Mouse (Mus musculus) kidney, postnatal 36 days (tissue): ENCODE results near the gene Fam69a.
"Not testable (repeated sequence)": the region's sequence is repeated elsewhere in the genome, so short reads cannot be mapped to it uniquely, and the experiment has no call there.

ENCODE experiments used
- DNase-seq, 2 experiments: peaks; one replicate each; pipeline ENCODE4 v3.0.0; 2021 to 2022; ENCODE audit warnings: mixed read lengths in 2 of 2

Fam69a gene

DNA sequence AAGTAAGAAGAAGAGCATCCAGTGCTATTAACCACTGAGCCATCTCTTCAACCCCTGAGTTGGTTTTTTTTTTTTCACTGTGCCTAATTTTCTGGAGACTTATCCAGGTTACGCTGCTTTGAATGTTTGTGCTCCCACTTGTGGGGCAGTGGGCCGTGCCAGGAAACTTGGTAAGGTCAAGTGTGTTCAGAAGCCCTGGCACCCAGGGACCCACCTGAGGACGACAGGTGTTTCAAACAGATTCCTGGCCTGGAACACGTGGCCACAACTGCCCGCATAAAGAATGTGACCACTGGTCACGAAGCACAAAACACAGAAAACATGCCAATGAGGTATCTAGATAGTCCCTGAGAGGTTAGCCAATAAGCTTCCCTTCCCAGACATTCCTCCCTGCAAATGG is 43.4 kb downstream of the Fam69a start:
- no peak for DNase-seq

DNA sequence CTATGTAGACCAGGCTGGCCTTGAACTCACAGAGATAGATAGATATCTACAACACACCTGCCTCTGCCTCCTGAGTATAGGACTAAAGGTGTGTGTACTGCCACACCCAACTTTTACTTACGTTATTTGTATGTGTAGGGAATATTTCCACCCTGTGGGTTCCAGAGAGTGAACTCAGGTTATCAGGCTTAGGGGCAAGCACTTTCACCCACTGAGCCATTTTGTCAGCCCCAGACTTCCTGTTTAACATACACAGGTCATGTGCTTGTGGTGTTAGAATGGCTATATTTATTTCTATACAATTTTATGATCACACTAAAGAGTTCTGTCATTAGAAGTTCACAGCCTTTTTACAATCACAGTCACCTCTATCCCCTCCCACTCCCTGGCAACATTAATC is 43.9 kb downstream of the Fam69a start:
- DNase-seq = no peak

DNA sequence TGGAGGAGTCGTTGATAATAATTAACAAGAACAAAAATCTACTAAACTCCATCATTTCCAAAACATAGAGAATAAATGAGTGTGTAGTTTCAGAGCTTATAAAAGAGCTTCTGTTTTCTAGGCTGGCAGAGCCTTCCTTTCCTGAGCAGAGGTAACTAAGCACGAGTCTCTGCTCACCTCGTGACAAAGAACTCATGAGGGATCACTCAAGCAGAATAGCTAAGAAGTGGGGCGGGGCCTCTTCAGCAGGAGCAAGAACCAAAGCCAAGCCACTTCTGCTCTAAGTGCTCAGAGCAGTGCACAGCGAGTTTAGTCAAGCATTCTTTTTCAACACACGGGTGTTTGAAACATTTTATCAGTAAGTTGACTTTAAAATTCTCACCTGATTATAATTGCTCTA is 45.7 kb downstream of the Fam69a start:
- DNase-seq = peak; percentile 76 to 88

DNA sequence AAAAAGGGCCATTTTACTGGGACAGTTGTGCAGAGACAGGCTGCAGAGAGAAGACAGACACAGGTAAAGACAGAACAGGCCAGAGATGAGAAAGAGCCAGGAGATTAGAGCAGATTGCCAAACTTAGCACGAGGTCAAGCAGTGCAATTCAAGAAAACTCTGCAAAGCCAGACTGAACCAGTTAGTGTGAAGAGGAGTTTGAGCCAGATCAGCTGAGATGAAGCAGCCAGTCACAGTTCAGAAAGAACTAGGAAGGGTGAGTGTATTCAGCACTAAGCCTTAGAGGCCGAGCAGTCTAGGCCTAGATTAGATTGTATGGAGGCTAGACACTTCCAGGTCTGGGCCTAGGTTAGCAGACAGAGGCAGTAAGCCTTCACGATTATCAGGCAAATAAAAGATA is 47.2 kb downstream of the Fam69a start:
- DNase-seq = peak; percentile 62 to 82

DNA sequence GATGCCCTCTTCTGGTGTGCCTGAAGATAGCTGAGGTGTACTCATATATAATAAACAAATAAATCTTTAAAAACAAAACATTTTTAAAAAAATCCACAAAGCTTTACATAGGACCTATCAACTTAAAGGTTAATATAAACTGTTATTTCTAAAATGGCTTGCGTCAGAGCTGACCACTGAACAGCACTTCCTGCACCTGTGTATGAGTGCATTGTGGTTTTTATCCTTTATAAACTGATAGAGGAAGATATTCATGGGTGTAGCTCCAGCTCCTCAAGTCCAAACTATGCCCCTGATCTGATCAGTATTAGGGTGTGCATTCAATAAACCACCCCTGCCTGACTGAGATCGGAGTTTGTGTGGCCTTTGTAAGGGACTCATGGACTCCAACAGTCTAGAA is 48.0 kb downstream of the Fam69a start:
- DNase-seq = no peak

DNA sequence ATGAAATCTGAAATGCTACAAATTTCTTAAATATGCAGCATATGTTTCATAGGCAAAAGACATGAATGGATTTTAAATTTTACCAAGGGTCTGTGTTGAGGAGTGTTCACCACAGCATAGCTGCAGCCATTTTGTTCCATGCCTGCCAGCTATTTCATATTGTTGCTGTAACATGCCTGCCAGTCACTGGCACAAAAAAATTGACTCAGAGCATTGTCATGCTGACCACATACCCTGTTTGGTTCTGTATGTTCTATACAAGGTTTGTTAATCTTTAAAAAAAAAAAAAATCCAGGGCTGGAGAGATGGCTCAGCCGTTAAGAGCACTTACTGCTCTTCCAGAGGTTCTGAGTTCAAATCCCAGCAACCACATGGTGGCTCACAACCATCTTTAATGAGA is 48.4 kb downstream of the Fam69a start:
- DNase-seq = not testable (repeated sequence)

DNA sequence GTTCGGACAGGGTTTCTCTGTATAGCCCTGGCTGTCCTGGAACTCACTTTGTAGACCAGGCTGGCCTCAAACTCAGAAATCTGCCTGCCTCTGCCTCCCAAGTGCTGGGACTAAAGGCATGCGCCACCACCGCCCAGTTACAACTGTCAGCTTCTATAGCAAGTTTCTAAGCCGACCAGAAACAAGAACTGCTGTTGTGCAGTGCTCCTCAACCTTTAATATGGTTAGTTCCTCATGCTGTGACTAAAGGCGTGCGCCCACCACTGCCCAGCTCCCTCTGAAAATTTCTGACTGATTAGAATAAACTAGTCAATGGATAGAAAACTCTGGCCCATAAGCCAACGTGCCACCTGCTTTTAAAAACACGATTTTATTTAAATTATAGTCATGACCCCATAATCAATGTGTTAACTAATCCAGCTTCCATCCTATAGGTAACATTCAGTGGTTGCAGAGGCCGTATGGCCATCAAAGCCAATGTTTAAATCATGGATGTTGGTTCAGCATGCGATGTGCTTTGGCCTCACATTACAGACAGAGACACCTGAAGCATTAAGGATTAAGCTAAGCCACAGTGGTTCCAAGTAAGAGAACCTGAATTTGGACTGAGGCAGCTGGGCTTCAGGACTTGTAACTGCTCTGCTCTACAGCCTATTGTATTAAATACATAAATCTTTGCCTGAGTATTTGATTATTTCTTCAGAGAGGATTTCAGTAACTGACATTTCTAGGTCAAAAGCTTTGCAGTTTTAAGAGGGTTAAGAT is 50.1 kb downstream of the Fam69a start:
- DNase-seq = no peak

DNA sequence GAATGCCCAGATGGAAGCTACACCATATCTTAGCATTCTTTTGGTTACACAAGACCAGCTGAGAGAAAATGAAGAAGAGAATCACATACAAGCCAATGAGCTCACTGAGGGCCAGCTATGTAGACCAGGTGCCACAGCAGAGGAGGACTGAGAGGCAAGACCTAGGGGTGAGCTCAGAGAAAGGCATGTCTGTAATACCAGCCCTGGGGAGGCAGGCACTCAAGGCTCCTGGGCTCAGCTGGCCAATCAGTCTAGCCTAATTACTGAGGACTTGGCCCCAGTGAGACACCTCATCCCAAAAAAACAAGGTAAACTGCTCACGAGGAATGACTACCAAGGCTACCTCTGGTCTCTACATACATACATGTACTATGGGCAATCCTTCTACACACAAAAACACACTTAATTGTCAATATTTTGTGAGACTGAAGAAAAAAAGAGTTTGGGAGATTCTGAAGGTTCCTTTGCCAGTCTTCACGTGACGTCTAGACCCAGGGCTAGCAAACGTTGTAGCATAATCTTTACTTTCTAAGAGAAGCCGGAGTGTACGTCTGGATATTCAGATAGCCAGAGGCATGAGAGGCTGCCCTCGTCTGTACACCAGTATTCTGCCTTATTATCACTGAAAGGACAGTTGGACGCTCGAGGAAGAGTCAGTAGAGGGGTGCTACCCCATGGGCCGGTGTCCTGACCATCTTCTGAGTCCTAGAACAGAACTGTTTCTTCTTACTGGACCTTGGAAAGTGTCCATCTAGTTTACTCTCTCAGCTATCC is 51.9 kb downstream of the Fam69a start:
- DNase-seq = no peak

DNA sequence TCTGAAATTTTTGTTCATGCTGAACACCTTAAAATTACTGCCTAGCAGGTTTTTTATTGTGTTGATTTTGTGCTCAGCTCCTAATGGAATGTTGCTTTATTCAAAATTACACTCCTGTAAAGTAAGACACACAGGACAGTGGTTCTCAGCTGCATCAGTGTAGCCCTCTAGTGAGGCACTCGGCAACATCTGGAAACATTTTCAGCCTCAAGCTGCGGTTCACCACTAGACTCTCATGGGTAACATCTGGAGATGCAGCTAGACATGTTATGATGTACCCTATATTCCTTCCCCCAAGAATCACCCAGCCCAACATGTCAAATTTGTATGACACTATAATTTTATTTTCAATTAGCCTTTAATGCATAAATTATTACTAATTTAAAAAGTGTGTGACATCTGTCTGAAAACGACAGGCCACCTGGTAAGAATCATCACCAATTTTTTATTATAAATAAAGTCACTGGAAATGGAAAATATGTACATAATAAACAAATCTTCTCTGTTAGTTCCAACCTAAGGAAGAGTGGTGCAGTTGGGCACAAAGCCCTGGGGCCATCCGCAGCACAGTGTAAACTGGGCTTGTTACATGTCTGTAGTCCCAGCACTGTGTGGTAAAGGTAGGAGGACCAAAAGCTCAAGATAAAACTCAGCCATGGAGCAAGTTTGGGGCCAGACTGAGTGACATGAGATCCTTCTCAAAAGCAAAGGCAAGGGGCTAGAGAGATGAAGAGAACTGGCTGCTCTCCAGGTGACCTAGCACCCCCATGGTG is 53.5 kb downstream of the Fam69a start:
- no peak for DNase-seq

DNA sequence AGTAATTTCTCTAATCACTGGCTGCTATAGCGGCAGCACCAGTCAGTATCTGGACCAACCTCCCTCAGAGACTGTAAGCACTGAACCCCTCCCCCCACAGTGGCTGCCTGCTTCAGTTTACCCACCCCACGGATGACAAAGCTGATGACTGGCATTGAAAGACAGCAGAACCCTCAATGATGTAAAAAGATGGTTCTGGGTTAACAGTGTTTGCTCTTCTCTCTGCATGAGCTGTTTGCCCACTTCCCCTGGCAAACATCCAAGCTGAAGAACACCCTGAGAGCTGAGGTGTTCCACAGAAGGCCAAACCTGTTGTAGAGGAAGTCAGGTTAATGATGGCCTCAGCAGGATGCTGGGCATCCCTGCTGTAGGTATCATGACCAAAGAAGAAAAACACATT is 54.3 kb downstream of the Fam69a start:
- no peak for DNase-seq

DNA sequence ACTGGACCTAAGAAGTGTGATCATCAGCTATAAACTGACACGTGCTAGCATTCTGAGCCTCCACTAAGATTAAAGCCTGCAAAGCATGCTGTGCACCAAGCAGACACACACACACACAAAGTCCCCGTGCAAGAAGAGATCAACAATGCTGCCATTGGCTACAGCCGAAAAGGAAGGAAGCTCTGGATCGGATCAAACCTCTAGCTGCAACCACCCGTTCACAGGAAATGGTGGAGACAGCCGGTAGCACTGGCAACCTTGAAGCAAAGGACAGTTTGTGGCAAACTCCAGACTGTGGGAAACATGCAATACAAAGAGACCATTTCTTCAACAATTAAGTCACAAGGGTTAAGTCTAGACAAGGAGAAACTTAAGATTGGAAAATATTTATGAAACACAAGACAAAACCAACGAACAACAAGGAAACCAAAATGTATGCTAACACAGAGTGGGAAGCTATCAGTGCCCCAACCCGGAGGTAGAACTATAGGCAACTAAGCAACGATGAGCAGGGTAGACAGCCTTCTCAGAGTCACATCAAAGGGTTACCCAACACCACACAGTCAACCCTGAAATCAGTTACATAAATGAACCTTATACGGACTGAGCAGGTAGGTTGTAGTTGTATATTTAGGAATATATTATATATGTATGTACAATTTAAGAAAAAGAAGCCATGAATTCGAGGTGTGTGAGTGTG is 60.2 kb downstream of the Fam69a start:
- no peak for DNase-seq

DNA sequence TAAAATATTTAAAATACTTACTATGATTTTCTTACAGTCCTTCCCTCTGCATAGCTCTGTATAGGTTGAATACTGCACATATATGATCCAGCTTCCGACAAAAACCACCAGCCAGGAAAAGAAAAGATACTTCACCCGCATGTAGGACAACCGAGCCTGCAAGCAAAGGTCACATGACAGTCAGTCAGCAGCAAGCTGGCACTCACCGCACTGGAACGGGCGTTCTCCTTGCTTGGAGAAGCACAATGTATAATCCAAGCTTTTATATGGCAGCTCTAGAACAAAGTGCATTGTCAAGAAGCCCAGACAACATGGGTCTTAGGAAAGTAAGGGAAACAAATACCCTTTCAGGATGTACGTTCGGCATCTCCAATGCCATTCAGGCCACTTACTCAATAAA is 62.3 kb downstream of the Fam69a start:
- peak; percentile 57 to 65 for DNase-seq

DNA sequence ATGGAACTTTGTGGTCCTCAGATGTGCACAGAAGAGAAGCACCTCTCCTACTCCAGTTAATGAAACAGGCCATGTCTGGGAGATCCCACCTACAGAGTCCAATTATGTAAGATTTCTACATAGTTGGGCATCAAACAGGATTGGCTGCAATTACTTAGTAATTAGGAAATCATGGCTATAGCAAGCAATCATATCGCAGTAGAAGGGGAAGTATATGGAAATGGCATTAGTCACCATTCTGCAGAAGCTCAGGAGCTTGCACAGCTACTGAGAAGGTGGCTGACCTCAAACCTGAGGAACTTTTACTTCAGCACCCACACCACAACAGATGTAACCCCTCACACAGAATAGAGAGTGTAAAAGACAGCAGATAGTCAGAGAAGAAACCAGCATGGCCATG is 64.0 kb downstream of the Fam69a start:
- DNase-seq = no peak

DNA sequence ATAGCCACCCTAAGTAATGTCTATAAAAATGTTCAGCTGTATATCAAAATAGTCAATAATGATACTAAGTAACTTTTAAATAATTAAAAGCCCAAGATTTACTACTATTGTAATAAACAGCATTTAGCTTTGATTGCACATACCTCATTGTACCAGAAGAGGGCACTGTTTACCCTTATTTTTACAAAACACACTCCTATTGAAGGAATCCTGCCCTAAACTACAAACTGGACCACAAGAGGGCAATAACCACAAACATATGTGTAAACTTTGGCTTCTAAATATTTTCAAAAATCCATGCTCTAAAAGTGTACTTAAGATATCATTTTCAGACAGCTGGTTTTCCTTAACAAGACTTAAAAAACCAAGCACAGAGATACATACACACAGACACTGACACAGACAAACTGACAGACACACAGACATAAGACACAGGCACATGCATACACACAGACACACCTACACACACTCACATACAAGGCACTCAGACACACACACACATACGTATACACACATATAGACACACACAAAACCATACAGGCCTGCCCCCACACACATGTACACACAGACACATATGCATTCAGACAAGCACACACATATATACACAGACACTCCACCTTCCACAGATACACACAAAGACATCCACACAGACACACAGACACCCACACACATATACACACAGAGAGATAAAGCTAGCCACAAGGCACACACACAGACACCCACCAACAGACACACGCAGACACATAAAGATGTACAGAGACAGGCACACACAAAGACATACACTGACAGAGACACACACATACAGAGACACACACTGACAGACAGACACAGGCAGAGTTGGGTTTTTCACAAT is 65.3 kb downstream of the Fam69a start:
- DNase-seq = peak; percentile 50 to 80

DNA sequence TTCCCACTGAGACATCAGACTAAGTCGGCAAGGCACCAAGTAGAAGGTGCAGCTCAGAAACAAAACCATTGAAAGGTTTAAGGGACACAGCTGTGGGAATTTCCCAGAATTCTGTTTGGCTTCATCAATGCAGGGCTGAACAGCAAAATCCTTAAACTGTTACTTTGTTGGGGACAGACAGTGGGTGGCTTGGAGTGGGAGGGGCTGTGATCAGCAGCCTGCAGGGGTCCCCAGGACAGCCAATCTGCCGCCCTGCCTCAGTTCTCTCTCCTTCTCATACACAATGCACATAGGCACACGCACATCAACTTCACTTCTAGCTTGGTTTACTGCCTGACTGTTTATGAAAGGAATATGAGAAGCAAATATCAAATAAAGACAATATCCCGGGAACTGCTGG is 71.6 kb downstream of the Fam69a start:
- no peak for DNase-seq

DNA sequence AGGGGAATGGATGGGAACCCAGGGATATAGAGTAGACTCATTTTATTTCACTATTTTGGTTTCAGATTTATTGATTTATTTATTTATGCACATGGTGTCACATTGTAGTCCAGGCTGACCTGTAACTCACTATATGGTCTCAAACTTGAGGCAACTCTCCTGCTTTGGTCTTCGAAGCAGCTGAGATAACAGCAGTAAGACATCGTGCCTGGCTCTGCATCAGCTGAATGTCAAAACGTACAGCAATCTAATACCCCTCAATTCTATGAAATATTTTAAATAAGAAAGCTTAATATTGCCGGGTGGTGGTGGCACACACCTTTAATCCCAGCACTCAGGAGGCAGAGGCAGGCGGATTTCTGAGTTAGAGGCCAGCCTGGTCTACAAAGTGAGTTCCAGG is 75.9 kb downstream of the Fam69a start:
- DNase-seq = no peak

DNA sequence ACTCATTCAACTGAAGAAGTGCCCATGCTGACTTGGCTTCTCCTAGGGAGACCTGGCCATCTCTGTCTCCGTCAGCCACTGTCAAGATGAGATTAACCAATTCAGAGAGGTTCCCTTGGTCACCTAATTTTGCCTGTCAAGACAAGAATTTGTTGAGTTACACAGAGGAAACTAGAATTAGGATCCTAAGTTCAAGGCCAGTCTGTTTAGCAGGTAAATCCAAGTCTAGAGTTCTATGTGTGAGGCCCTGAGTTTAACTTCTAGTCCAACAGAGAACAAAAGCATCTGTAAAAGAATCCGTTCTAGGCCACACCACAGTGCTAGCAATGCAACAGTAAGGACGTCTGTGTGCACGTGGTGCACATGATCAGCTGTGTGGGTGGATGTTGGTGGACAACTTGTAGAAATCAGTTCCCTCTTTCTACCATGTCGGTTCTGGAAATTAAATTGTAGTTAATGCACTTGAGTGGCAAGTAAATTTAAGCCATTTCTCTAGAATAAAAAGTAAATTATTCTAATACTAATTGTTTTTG is 76.7 kb downstream of the Fam69a start:
- no peak for DNase-seq

DNA sequence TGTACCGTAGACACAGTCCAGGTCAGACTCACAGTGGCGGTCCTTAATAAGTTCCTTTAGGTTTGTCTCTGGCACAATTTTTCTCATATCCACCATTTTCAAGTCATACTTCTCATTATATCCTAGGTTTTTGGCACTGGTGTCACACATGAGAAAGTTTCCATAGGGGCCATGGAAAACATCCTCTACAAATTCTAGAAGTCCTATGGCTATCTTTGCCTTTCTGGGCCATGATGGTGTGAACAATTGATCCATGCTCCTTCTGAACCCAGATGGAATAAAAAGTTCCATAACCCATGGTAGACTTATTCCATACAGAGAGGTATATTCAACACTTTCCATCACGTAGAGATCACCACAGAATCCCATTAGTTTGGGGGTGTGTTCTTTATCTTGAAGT is 77.2 kb downstream of the Fam69a start:
- DNase-seq = no peak

DNA sequence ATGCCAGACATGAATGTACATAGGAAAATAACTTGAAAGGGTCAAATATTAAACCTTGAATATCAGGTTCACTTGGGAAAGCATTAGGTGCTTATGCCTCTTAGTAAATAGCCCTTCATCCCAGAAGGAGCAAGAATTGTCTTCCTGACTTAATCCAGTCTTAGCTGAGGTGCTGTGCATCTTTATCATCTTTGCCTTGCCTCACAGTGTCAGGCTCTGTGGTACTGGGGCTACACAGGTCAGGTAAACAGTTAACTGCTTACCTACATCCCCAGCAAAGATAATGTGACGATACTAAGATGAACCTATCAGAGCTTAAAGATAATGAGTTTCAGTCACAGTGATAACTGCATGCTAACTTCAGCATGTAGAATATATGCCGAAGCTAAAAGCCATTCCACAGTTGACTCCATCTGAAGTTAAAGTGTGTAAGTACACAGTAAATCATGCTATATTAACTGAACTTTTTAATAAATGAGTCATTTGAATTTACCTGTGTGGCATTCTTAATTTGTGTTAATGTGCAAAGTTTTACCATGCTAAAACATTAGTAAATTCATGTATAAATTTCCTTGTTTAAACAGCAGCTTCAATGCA is 78.3 kb downstream of the Fam69a start:
- no peak for DNase-seq

DNA sequence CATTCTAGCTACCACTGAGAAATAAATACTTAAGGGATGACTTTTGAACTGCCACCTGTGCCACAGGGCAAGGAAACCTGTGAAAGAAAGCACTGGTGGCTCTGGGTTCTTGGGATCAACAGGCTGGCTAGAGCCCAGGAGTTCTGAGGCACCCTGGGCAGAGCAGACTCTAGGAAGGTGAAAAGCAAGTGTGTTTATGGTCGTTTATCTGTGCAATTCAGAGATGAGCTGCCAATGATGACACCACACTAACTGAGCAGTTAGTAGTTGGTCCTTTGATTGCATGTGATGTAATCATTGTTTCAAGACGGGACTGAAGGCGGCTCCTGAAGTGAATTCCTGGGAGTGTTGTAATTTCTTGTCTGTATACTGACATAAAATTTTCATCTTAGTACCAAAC is 82.6 kb downstream of the Fam69a start:
- no peak for DNase-seq

DNA sequence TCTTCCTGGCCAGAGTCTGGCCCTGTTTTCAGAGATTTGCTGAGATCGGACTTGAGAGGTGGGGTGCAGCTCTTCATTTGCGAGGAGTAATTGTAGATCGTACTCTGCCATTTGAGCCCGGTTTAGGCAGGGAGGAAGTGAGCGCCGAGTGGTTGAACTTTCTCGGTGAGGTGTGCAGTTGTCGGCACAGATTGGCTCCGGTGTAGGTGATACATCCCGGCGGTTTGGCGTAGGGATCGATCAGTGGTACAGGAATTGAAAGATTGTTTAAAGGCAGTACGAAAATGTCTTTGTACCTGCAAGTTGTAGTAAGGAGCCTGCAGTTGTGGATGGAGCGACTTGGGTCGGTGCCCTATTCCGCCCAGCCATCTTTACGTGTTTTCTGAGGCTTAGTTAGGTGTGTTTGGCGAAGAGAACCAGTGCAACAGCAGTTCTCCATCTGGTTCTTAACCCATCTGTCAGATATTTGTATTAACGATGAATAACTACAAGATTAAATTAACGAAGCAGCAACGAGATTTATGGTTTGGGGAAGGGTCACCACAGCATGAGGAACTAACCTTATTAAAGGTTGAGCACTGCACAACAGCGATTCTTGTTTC is 85.8 kb downstream of the Fam69a start:
- DNase-seq = peak in 1 of 2 experiments; percentile 21
